Mouse (Mus musculus): ENCODE data around the gene Hook2. TPM values are rescaled to one million over a fixed set of nuclear protein-coding genes. Genes with fewer than 3 reads are reported as not detected.

Gene Hook2
- polyA plus RNA-seq, 1 experiment from 2014 or later = 5.3 TPM

- Histone ChIP-seq H3K27me3 (peaks cover 14% of the 10 kb centered on the region), H3K4me3 (peak overlapping the region; percentile 63), H3K4me1 (replicated peaks) (peaks cover 23% of the 10 kb centered on the region), H3K9ac (peak overlapping the region; percentile 61), H3K4me2 (peak overlapping the region; percentile 91), H3K9me3 (replicated peaks) (no peaks in the 10 kb centered on the region), H3K27ac (peak overlapping the region; percentile 52; the same call in 1 of the 2 replicates), H3K36me3 (no peaks in the 10 kb centered on the region)
- 4% methylated on average over 15 of the region's 15 CpGs for WGBS
- peak; percentile 38; the same call in 1 of the 2 replicates for ATAC-seq (replicated peaks; ENCODE audit: insufficient number of reproducible peaks, insufficient read depth, low FRiP score, low read depth)
Observed at GRCm38 (mm10) chr8:84990836-84991235, 433 bp downstream of the Hook2 start.

DNA sequence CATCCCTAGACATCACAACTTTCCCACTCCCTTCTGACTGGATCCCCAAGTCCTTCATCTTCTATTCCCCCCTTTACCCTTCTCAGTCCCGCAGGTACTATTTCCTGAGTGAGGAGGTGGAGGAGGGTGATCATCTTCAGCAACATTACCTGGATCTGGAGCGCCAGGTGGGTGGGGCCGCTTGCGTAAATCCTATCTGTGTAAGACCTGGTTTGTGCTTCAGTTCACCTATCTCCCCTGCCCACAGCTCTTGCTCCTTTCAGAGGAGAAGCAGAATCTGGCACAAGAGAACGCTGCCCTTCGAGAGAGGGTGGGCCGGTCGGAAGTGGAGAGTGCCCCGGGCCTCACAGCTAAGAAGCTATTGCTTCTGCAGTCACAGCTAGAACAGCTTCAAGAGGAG, 4.0 kb downstream of the Hook2 start:
- 89% methylated on average over 9 of the region's 9 CpGs for WGBS
- Histone ChIP-seq H3K4me2 (no peak overlapping the region), H3K9me3 (replicated peaks) (no peaks in the 10 kb centered on the region), H3K27me3 (peaks cover 28% of the 10 kb centered on the region), H3K4me3 (no peak overlapping the region), H3K4me1 (replicated peaks) (peaks cover 19% of the 10 kb centered on the region), H3K36me3 (no peaks in the 10 kb centered on the region), H3K9ac (no peak overlapping the region), H3K27ac (no peak overlapping the region)
- no peak for ATAC-seq (replicated peaks; ENCODE audit: insufficient number of reproducible peaks, insufficient read depth, low FRiP score, low read depth)

DNA sequence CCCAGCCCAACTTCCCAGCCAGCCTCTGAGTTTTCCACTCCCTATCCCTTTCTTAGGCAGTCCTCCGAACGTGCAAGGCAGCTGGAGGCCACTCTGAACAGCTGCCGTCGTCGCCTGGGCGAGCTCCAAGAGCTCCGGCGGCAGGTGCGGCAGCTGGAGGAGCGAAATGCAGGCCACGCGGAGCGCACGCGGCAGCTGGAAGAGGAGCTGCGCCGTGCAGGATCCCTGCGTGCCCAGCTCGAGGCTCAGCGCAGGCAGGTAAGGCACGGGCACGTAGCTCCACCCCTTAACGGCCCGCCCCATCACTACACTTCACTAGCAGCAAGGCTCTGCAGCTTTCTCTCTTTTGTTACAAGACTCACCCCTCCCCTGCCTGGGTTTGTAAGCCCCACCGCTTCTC, 5.3 kb downstream of the Hook2 start:
- Histone ChIP-seq H3K9me3 (replicated peaks) (no peaks in the 10 kb centered on the region), H3K36me3 (no peaks in the 10 kb centered on the region), H3K27me3 (peaks cover 28% of the 10 kb centered on the region), H3K4me1 (replicated peaks) (peaks cover 15% of the 10 kb centered on the region), H3K27ac (no peak overlapping the region), H3K4me3 (no peak overlapping the region), H3K4me2 (peak overlapping the region; percentile 24; the same call in 1 of the 2 replicates), H3K9ac (no peak overlapping the region)
- no peak for ATAC-seq (replicated peaks; ENCODE audit: insufficient number of reproducible peaks, insufficient read depth, low FRiP score, low read depth)
- WGBS = 19% methylated on average over 25 of the region's 25 CpGs

- 79% methylated on average over 5 of the region's 5 CpGs for WGBS
- H3K27me3 ChIP-seq = peaks cover 28% of the 10 kb centered on the region
Observed at GRCm38 (mm10) chr8:84996978-84997377, 6.6 kb downstream of the Hook2 start.

GRCm38 (mm10) chr8:84997649-84998295, 7.4 kb downstream of the Hook2 start:
- WGBS = 7% methylated on average over 19 of the region's 19 CpGs
- no peak overlapping the region for H3K27ac ChIP-seq
- H3K9me3 ChIP-seq (replicated peaks) = no peaks in the 10 kb centered on the region
- peaks cover 28% of the 10 kb centered on the region for H3K27me3 ChIP-seq
- H3K4me2 ChIP-seq = peak overlapping the region; percentile 36
- H3K4me1 ChIP-seq (replicated peaks) = peaks cover 10% of the 10 kb centered on the region; the same call in 1 of the 2 replicates
- ATAC-seq (replicated peaks; ENCODE audit: insufficient number of reproducible peaks, insufficient read depth, low FRiP score, low read depth) = peak; percentile 48
- no peak overlapping the region for H3K4me3 ChIP-seq
- 0 out of 2 replicates have a peak overlapping the region, but pooled peaks have one; percentile 21 for H3K9ac ChIP-seq
- no peaks in the 10 kb centered on the region for H3K36me3 ChIP-seq

More at GRCm38 (mm10) chr8:84996978-84997377, 6.6 kb downstream of the Hook2 start:
- Histone ChIP-seq H3K4me1 (replicated peaks) (peaks cover 10% of the 10 kb centered on the region; the same call in 1 of the 2 replicates), H3K36me3 (no peaks in the 10 kb centered on the region), H3K4me3 (no peak overlapping the region), H3K4me2 (no peak overlapping the region), H3K9ac (no peak overlapping the region), H3K27ac (no peak overlapping the region), H3K9me3 (replicated peaks) (no peaks in the 10 kb centered on the region)
- no peak for ATAC-seq (replicated peaks; ENCODE audit: insufficient number of reproducible peaks, insufficient read depth, low FRiP score, low read depth)

GRCm38 (mm10) chr8:85007686-85008085, 17.3 kb downstream of the Hook2 start:
- ATAC-seq (replicated peaks; ENCODE audit: insufficient number of reproducible peaks, insufficient read depth, low FRiP score, low read depth) = no peak
- Histone ChIP-seq H3K27ac (no peak overlapping the region), H3K9ac (no peak overlapping the region), H3K27me3 (peaks cover 52% of the 10 kb centered on the region), H3K4me1 (replicated peaks) (0 out of 2 replicates have a peak, but pooled peaks cover 2% of the 10 kb centered on the region), H3K9me3 (replicated peaks) (no peaks in the 10 kb centered on the region), H3K4me3 (no peak overlapping the region), H3K4me2 (no peak overlapping the region), H3K36me3 (no peaks in the 10 kb centered on the region)
- WGBS = 12% methylated on average over 25 of the region's 25 CpGs

DNA sequence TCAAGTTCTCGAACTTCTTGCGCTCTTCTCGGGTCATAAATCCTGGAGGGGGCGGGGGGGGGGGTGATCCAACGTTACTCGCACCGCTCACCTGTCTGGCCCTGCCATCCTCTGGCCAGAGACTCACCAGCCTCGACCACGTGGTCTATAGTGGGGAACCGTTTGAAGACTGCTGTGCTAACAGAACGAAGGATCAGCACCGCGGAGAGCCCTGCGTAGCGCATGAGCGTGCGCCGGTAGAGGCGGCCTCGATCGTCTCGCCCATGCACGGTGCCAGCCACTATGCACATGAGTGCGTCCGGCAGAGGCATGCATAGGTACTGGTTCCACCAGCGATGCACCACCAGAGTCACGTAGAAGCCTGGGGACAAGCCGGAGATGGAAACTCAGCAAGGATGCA, 20.8 kb downstream of the Hook2 start:
- H3K9ac ChIP-seq = no peak overlapping the region
- H3K4me3 ChIP-seq = no peak overlapping the region
- H3K4me2 ChIP-seq = no peak overlapping the region
- H3K4me1 ChIP-seq (replicated peaks) = peaks cover 7% of the 10 kb centered on the region; the same call in 1 of the 2 replicates
- 8% methylated on average over 28 of the region's 28 CpGs for WGBS
- no peaks in the 10 kb centered on the region for H3K36me3 ChIP-seq
- H3K9me3 ChIP-seq (replicated peaks) = no peaks in the 10 kb centered on the region
- H3K27me3 ChIP-seq = peaks cover 74% of the 10 kb centered on the region
- no peak; the same call in 1 of the 2 replicates for ATAC-seq (replicated peaks; ENCODE audit: insufficient number of reproducible peaks, insufficient read depth, low FRiP score, low read depth)
- H3K27ac ChIP-seq = no peak overlapping the region

DNA sequence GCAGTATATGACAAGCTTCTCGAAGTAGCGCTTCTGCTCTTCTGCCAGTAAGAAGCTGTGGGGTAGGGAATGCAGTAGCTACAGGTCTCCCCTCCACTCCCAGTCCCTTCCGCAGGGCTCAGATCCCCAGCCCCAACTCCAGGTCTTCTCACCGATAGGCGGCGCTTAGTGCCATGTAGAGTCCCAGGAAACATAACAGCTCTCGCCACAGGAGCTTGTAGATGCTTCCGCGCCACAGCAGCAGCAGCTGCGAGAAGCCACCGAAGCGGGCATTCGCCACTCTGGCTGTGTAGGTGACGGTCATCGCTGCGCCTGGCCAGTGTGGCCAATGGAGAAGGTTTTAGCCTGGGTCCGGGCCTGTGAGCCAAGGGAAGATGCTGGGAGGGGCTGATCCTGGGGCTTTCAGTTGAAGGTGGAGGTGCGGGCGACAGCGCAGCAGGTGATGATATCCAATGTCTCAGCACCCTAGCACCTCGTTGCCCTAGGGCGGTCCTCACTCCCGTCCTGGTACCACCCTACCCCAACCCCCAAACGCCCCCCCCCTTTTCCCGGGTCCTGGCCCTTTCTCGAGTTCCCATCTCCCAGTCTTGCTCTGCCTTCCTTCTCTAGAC, 22.9 kb downstream of the Hook2 start:
- Histone ChIP-seq H3K36me3 (peaks cover 6% of the 10 kb centered on the region; the same call in 1 of the 2 replicates), H3K27me3 (peaks cover 58% of the 10 kb centered on the region), H3K4me3 (peak overlapping the region; percentile 33), H3K27ac (no peak overlapping the region), H3K4me1 (replicated peaks) (peaks cover 5% of the 10 kb centered on the region; the same call in 1 of the 2 replicates), H3K9ac (peak overlapping the region; percentile 49; the same call in 1 of the 2 replicates), H3K9me3 (replicated peaks) (no peaks in the 10 kb centered on the region), H3K4me2 (peak overlapping the region; percentile 64)
- no peak for ATAC-seq (replicated peaks; ENCODE audit: insufficient number of reproducible peaks, insufficient read depth, low FRiP score, low read depth)
- 4% methylated on average over 26 of the region's 26 CpGs for WGBS

DNA sequence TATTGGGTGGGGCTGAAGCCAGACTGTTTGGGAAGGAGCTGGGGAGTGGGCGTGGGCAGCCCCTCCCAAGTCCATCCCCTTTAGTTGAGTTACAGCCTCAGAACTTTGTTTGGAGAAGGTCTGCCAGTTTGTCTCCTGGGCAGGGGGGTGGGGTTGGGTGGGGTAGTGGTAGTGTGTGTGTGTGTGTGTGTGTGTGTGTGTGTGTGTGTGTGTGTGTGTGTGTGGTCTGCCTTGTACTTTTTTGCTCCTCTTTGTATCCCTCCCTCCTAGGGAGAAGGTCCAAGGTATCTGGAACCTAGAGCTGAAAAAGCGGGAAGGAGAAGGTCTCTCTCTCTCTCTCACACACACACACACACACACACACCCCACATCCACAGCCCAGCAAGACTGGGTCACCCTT, 24.0 kb downstream of the Hook2 start, which contains the start of gene Best2:
Best2 (minus strand) TSS at position 101 of the 400 bp plus-strand sequence.
- Histone ChIP-seq H3K27me3 (peaks cover 47% of the 10 kb centered on the region), H3K9me3 (replicated peaks) (no peaks in the 10 kb centered on the region), H3K9ac (peak within 1 kb of the TSS; percentile 49; the same call in 1 of the 2 replicates), H3K36me3 (peaks cover 17% of the 10 kb centered on the region), H3K27ac (no peak within 1 kb of the TSS), H3K4me3 (peak within 1 kb of the TSS; percentile 33), H3K4me1 (replicated peaks) (peaks cover 5% of the 10 kb centered on the region; the same call in 1 of the 2 replicates), H3K4me2 (peak within 1 kb of the TSS; percentile 64)
- ATAC-seq (replicated peaks; ENCODE audit: insufficient number of reproducible peaks, insufficient read depth, low FRiP score, low read depth) = no peak
- 56% methylated on average over 2 of the region's 2 CpGs for WGBS

- no peak for ATAC-seq (replicated peaks; ENCODE audit: insufficient number of reproducible peaks, insufficient read depth, low FRiP score, low read depth)
- WGBS = 66% methylated on average over 10 of the region's 10 CpGs
Observed at GRCm38 (mm10) chr8:85016724-85017123, 26.3 kb downstream of the Hook2 start.

GRCm38 (mm10) chr8:85017209-85017608, 26.8 kb downstream of the Hook2 start:
- Histone ChIP-seq H3K36me3 (peaks cover 40% of the 10 kb centered on the region), H3K4me3 (no peak overlapping the region), H3K27me3 (peaks cover 26% of the 10 kb centered on the region), H3K4me1 (replicated peaks) (peaks cover 5% of the 10 kb centered on the region; the same call in 1 of the 2 replicates), H3K4me2 (no peak overlapping the region), H3K27ac (no peak overlapping the region), H3K9ac (no peak overlapping the region), H3K9me3 (replicated peaks) (no peaks in the 10 kb centered on the region)
- 56% methylated on average over 5 of the region's 5 CpGs for WGBS
- no peak for ATAC-seq (replicated peaks; ENCODE audit: insufficient number of reproducible peaks, insufficient read depth, low FRiP score, low read depth)

More at GRCm38 (mm10) chr8:85016724-85017123, 26.3 kb downstream of the Hook2 start:
- peaks cover 36% of the 10 kb centered on the region for H3K36me3 ChIP-seq
- H3K9ac ChIP-seq = no peak overlapping the region
- peaks cover 5% of the 10 kb centered on the region; the same call in 1 of the 2 replicates for H3K4me1 ChIP-seq (replicated peaks)
- H3K27ac ChIP-seq = no peak overlapping the region
- peaks cover 30% of the 10 kb centered on the region for H3K27me3 ChIP-seq
- H3K9me3 ChIP-seq (replicated peaks) = no peaks in the 10 kb centered on the region
- H3K4me3 ChIP-seq = no peak overlapping the region
- no peak overlapping the region for H3K4me2 ChIP-seq
